Mouse (Mus musculus) olfactory bulb, adult 2 months (tissue): ENCODE data around the gene Duox2.

Experiments
- CTCF ChIP-seq: fragments of 200-500 bp; IDR thresholded peaks from 2 replicates; pipeline ENCODE4 v1.5.1; 2012; ENCODE audit warnings: low read depth, mild to moderate bottlenecking, low read length, moderate library complexity; ENCODE audit not compliant: insufficient read depth
- POLR2A ChIP-seq: fragments of 200-500 bp; IDR thresholded peaks from 2 replicates; pipeline ENCODE4 v1.6.1; 2012; ENCODE audit warnings: mild to moderate bottlenecking, low read depth, low read length, moderate library complexity; ENCODE audit not compliant: insufficient read depth

- TF ChIP-seq CTCF (no peak), POLR2A (no peak)
Measured at GRCm38 (mm10) chr2:122297271-122298095, 766 bp downstream of the Duox2 start.
